Mouse (Mus musculus) CH12.LX (cell line): ENCODE measurements around the gene Fn1. TPM values are rescaled to one million over a fixed set of nuclear protein-coding genes. Genes with fewer than 3 reads are reported as not detected.

Source experiments
- DNase-seq: peaks from one replicate; pipeline ENCODE4 v3.0.0-alpha.2; 2013; ENCODE audit errors: extremely low read depth
- H3K27ac ChIP-seq: 2 replicates; pipeline ENCODE4 v1.5.1; 2012; ENCODE audit warnings: low read depth, mild to moderate bottlenecking, control low read depth, moderate library complexity; ENCODE audit not compliant: insufficient read depth
- H3K27me3 ChIP-seq: replicated peaks from 2 replicates; pipeline ENCODE3; 2012; ENCODE audit warnings: inconsistent platforms
- H3K36me3 ChIP-seq, 2 experiments: replicated peaks in 1 of 2; 2 replicates each; pipeline versions ENCODE3 to v1.6.1; 2012; ENCODE audit warnings: inconsistent platforms in 1 of 2, low read length in 1 of 2, mild to moderate bottlenecking in 1 of 2, mixed read lengths in 1 of 2, moderate library complexity in 1 of 2; ENCODE audit not compliant: control insufficient read depth in 1 of 2, insufficient read depth in 1 of 2
- H3K4me1 ChIP-seq, 2 experiments: 2 replicates each; pipeline ENCODE4 v1.6.1; 2012; ENCODE audit warnings: inconsistent platforms in 1 of 2, moderate library complexity in 1 of 2; ENCODE audit not compliant: insufficient read depth in 2 of 2, control insufficient read depth in 1 of 2
- H3K4me2 ChIP-seq: 2 replicates; pipeline ENCODE4 v1.6.1; 2012; ENCODE audit warnings: low read depth, mild to moderate bottlenecking, control low read depth; ENCODE audit not compliant: poor library complexity, insufficient read depth, severe bottlenecking
- H3K4me3 ChIP-seq, 3 experiments: fragments of 150-350 bp in 1 of 3; sonication (generic) in 1 of 3; replicated peaks in 1 of 3; 2 replicates each; pipeline versions ENCODE3 to v1.5.1; 2011 to 2012; ENCODE audit warnings: low read depth in 2 of 3, low read length in 2 of 3, mild to moderate bottlenecking in 2 of 3, moderate library complexity in 2 of 3, control low read depth in 1 of 3, improper control_type of control experiment in 1 of 3, inconsistent platforms in 1 of 3, mixed read lengths in 1 of 3; ENCODE audit not compliant: poor library complexity in 1 of 3
- H3K79me2 ChIP-seq: replicated peaks from 2 replicates; pipeline ENCODE4 v1.6.1; 2012; ENCODE audit warnings: mild to moderate bottlenecking, moderate library complexity; ENCODE audit not compliant: control insufficient read depth, poor library complexity, insufficient read depth, severe bottlenecking; ENCODE audit errors: extremely low read depth
- H3K9ac ChIP-seq: 2 replicates; pipeline ENCODE4 v1.6.1; 2012; ENCODE audit warnings: low read depth, mild to moderate bottlenecking, control low read depth, moderate library complexity; ENCODE audit not compliant: insufficient read depth
- H3K9me3 ChIP-seq: replicated peaks from 2 replicates; pipeline ENCODE3; 2012; ENCODE audit warnings: low read length, inconsistent platforms, mixed read lengths
- BHLHE40 ChIP-seq: IDR thresholded peaks from 2 replicates; pipeline ENCODE4 v1.6.1; 2011; ENCODE audit warnings: mild to moderate bottlenecking, low read depth, low read length, improper control_type of control experiment
- CHD1 ChIP-seq: IDR thresholded peaks from 2 replicates; pipeline ENCODE4 v1.6.1; 2012; ENCODE audit warnings: low read depth, low read length, improper control_type of control experiment, inconsistent platforms
- E2F4 ChIP-seq: IDR thresholded peaks from 2 replicates; pipeline ENCODE4 v1.6.1; 2011; ENCODE audit warnings: low read depth, low read length, improper control_type of control experiment; ENCODE audit not compliant: insufficient replicate concordance
- EP300 ChIP-seq: IDR thresholded peaks from 2 replicates; pipeline ENCODE4 v1.6.1; 2011; ENCODE audit warnings: low read length, improper control_type of control experiment
- HCFC1 ChIP-seq: IDR thresholded peaks from 2 replicates; pipeline ENCODE4 v1.6.1; 2012; ENCODE audit warnings: low read depth, mild to moderate bottlenecking, inconsistent platforms, low read length, improper control_type of control experiment
- IRF4 ChIP-seq: IDR thresholded peaks from 2 replicates; pipeline ENCODE4 v1.6.1; 2014; ENCODE audit warnings: low read depth, mild to moderate bottlenecking, inconsistent platforms, low read length, improper control_type of control experiment
- JUN ChIP-seq: IDR thresholded peaks from 2 replicates; pipeline ENCODE4 v1.6.1; 2011; ENCODE audit warnings: low read depth, mild to moderate bottlenecking, low read length, improper control_type of control experiment, moderate library complexity; ENCODE audit not compliant: insufficient read depth
- JUND ChIP-seq: conservative IDR thresholded peaks from 2 replicates; pipeline ENCODE4 v1.6.1; 2011; ENCODE audit warnings: low read depth, low read length, improper control_type of control experiment
- KAT2A ChIP-seq: IDR thresholded peaks from 2 replicates; pipeline ENCODE4 v1.6.1; 2012; ENCODE audit warnings: low read length, improper control_type of control experiment, inconsistent platforms; ENCODE audit not compliant: insufficient replicate concordance
- MAX ChIP-seq: IDR thresholded peaks from 2 replicates; pipeline ENCODE4 v1.6.1; 2011; ENCODE audit warnings: low read length, improper control_type of control experiment
- MAZ ChIP-seq: IDR thresholded peaks from 2 replicates; pipeline ENCODE4 v1.6.1; 2012; ENCODE audit warnings: low read depth, mild to moderate bottlenecking, inconsistent platforms, low read length, improper control_type of control experiment, moderate library complexity
- MEF2A ChIP-seq: IDR thresholded peaks from 2 replicates; pipeline ENCODE4 v1.6.1; 2014; ENCODE audit warnings: low read depth, mild to moderate bottlenecking, inconsistent platforms, low read length, improper control_type of control experiment, borderline replicate concordance
- MXI1 ChIP-seq: IDR thresholded peaks from 2 replicates; pipeline ENCODE4 v1.6.1; 2011; ENCODE audit warnings: mild to moderate bottlenecking, low read depth, low read length, improper control_type of control experiment
- MYC ChIP-seq: IDR thresholded peaks from 2 replicates; pipeline ENCODE4 v1.6.1; 2011; ENCODE audit warnings: low read depth, mild to moderate bottlenecking, improper control_type of control experiment, low read length
- NELFE ChIP-seq: IDR thresholded peaks from 2 replicates; pipeline ENCODE4 v1.6.1; 2011; ENCODE audit warnings: low read depth, low read length, improper control_type of control experiment
- NRF1 ChIP-seq: IDR thresholded peaks from 2 replicates; pipeline ENCODE4 v1.6.1; 2014; ENCODE audit warnings: low read depth, mild to moderate bottlenecking, inconsistent platforms, low read length, improper control_type of control experiment, moderate library complexity
- PAX5 ChIP-seq: IDR thresholded peaks from 2 replicates; pipeline ENCODE4 v1.6.1; 2012; ENCODE audit warnings: low read length, inconsistent platforms, mixed read lengths
- POLR2A ChIP-seq: IDR thresholded peaks from 2 replicates; pipeline ENCODE4 v1.6.1; 2011; ENCODE audit warnings: low read depth, mild to moderate bottlenecking, improper control_type of control experiment, low read length
- RAD21 ChIP-seq: IDR thresholded peaks from 2 replicates; pipeline ENCODE4 v1.6.1; 2011; ENCODE audit warnings: low read depth, mild to moderate bottlenecking, low read length, improper control_type of control experiment, moderate library complexity
- RCOR1 ChIP-seq: conservative IDR thresholded peaks from 2 replicates; pipeline ENCODE4 v1.6.1; 2012; ENCODE audit warnings: low read depth, mild to moderate bottlenecking, inconsistent platforms, low read length, improper control_type of control experiment
- SIN3A ChIP-seq: IDR thresholded peaks from 2 replicates; pipeline ENCODE4 v1.6.1; 2012; ENCODE audit warnings: low read length, improper control_type of control experiment, inconsistent platforms
- TCF12 ChIP-seq: IDR thresholded peaks from 2 replicates; pipeline ENCODE4 v1.6.1; 2014; ENCODE audit warnings: low read depth, mild to moderate bottlenecking, inconsistent platforms, low read length, improper control_type of control experiment
- USF2 ChIP-seq: conservative IDR thresholded peaks from 2 replicates; pipeline ENCODE4 v1.6.1; 2011; ENCODE audit warnings: low read depth, low read length, improper control_type of control experiment
- dilution Hi-C: fragments of 300-500 bp; cut with MboI; formaldehyde crosslinking; loops from 2 replicates; pipeline ENCODE4 v1.14.3; 2020; ENCODE audit warnings: low sequenced_read_pairs; ENCODE audit not compliant: extremely low pct_unique_long_range_greater_than_20kb, extremely low pct_ligation_motif_present
- in situ Hi-C: fragments of 300-500 bp; cut with MboI; formaldehyde crosslinking; loops from 3 replicates; pipeline ENCODE4 v1.14.3; 2019; ENCODE audit warnings: low sequenced_read_pairs, low pct_ligation_motif_present, low pct_unique_long_range_greater_than_20kb, mixed read lengths
- polyA plus RNA-seq: library from polyadenylated mRNA; unstranded; fragments of >175 nt; gene quantifications from 2 replicates; pipeline ENCODE4 v1.2.1, GENCODE M21; 2012; ENCODE audit warnings: low read depth; ENCODE audit not compliant: insufficient read length
- total RNA-seq, 2 experiments: library from RNA; depleted of rRNA; stranded (reverse); fragments of 300-350 nt in 1 of 2; fragments of >200 nt in 1 of 2; gene quantifications; 2 replicates each; pipeline ENCODE4 v1.2.3; 2012 to 2014

The Fn1 gene
- total and polyA plus RNA-seq, 3 experiments = 0.17 to 0.20 TPM; not detected in 1

DNA sequence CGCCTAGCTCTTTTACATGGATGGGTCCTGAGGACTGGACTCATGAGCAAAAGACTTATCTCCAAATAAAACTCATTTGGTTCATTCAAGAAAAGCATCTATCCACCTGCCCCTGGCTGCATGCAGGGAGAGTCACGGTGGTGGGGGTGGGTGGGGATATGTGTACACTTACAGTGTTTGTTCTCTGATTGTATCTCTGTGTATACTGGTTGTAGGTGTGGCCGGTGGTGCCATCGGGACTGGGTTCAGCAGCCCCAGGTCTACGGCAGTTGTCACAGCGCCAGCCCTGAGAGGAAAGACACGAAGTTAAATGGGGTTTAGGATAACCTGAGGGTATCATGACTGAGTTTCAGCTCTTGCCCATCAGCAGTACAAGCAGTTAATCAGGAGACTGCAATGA, 66.3 kb downstream of the Fn1 start:
- dilution Hi-C loops = no loop called here
- peaks cover 0 to 6% of the 10 kb centered on the region in 2 experiments for H3K36me3 ChIP-seq

DNA sequence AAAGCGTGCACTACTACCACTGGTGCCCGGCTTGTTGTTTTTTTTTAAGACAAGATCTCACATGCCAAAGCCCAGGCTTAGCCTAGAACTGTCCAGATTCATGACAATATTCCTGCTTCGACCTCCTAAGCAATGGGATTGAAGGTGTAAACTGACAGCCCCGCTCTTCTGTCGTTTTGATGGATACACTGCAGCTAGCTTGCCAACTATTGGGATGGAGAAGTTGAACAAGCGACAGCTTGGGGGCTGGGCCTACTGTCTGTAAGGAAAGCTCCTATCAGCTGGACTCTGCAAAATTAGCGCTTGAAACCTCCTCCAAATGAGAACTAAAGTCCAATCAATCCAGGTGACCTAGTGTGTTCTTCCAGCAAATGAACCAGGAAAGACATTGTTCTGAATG, 69.1 kb downstream of the Fn1 start:
- dilution Hi-C loops = no loop called here

More for the DNA sequence above, 66.3 kb downstream of the Fn1 start:
- H3K27ac ChIP-seq = no peak overlapping the region
- in situ Hi-C loops = no loop called here
- TF ChIP-seq SIN3A = no peak
- no peak for TF ChIP-seq IRF4
- TF ChIP-seq TCF12 = no peak
- TF ChIP-seq JUN = no peak
- TF ChIP-seq NELFE = no peak
- TF ChIP-seq EP300 = no peak
- no peak for TF ChIP-seq HCFC1
- no peak for TF ChIP-seq RAD21
- no peak for TF ChIP-seq CHD1
- TF ChIP-seq NRF1 = no peak
- TF ChIP-seq MEF2A = no peak
- TF ChIP-seq POLR2A = no peak
- no peak for TF ChIP-seq KAT2A
- no peak for TF ChIP-seq RCOR1
- no peak for TF ChIP-seq USF2
- H3K4me3 ChIP-seq = no peak overlapping the region
- DNase-seq = no peak
- H3K9me3 ChIP-seq = peaks cover 12% of the 10 kb centered on the region
- H3K27me3 ChIP-seq = peaks cover 2% of the 10 kb centered on the region
- H3K9ac ChIP-seq = no peak overlapping the region
- H3K4me1 ChIP-seq = no peaks in the 10 kb centered on the region
- H3K79me2 ChIP-seq = no peaks in the 10 kb centered on the region
- H3K4me2 ChIP-seq = no peak overlapping the region

More for the DNA sequence above, 69.1 kb downstream of the Fn1 start:
- H3K79me2 ChIP-seq = no peaks in the 10 kb centered on the region
- no peak overlapping the region for H3K4me3 ChIP-seq
- peaks cover 10 to 31% of the 10 kb centered on the region in 2 experiments for H3K36me3 ChIP-seq
- H3K4me1 ChIP-seq = no peaks in the 10 kb centered on the region
- in situ Hi-C loops = no loop called here
- H3K4me2 ChIP-seq = no peak overlapping the region
- H3K27me3 ChIP-seq = no peaks in the 10 kb centered on the region
- no peak overlapping the region for H3K9ac ChIP-seq
- DNase-seq = no peak
- no peak overlapping the region for H3K27ac ChIP-seq
- H3K9me3 ChIP-seq = no peaks in the 10 kb centered on the region
- TF ChIP-seq PAX5 (no peak), MAX (no peak), BHLHE40 (no peak), MYC (no peak), NELFE (no peak), JUND (no peak), MXI1 (no peak), E2F4 (no peak), KAT2A (no peak), MAZ (no peak)
